Mouse (Mus musculus) forebrain, embryonic 15.5 days (tissue): ENCODE data around the gene Fgfr2. TPM values are rescaled to one million over a fixed set of nuclear protein-coding genes. Genes with fewer than 3 reads are reported as not detected.
A peak's percentile ranks its signal among the peaks of the same experiment; 100 is the strongest.

Experiments
- ATAC-seq: fragments of 200-750 bp; cut with Nextera tagmentation; replicated peaks from 2 replicates; pipeline ENCODE4 v1.8.0; 2017; ENCODE audit warnings: mild to moderate bottlenecking, moderate TSS enrichment, moderate library complexity
- H3K27ac ChIP-seq: fragments of 300-500 bp; sonication (generic); replicated peaks from 2 replicates; pipeline ENCODE4 v1.5.1; 2015; ENCODE audit warnings: mild to moderate bottlenecking, inconsistent platforms
- H3K27me3 ChIP-seq: fragments of 300-500 bp; sonication (generic); 2 replicates; pipeline ENCODE4 v1.6.1; 2015; ENCODE audit warnings: inconsistent platforms
- H3K36me3 ChIP-seq: fragments of 300-500 bp; sonication (generic); 2 replicates; pipeline ENCODE4 v1.6.1; 2015; ENCODE audit warnings: mild to moderate bottlenecking, inconsistent platforms
- H3K4me1 ChIP-seq: fragments of 300-500 bp; sonication (generic); 2 replicates; pipeline ENCODE4 v1.6.1; 2015; ENCODE audit warnings: inconsistent platforms
- H3K4me2 ChIP-seq: fragments of 300-500 bp; sonication (generic); replicated peaks from 2 replicates; pipeline ENCODE4 v1.6.1; 2015; ENCODE audit warnings: mild to moderate bottlenecking, inconsistent platforms
- H3K4me3 ChIP-seq: fragments of 300-500 bp; sonication (generic); 2 replicates; pipeline ENCODE4 v1.5.1; 2015; ENCODE audit warnings: mild to moderate bottlenecking, inconsistent platforms
- H3K9ac ChIP-seq: fragments of 300-500 bp; sonication (generic); replicated peaks from 2 replicates; pipeline ENCODE4 v1.6.1; 2015; ENCODE audit warnings: mild to moderate bottlenecking, inconsistent platforms
- H3K9me3 ChIP-seq: fragments of 300-500 bp; sonication (generic); 2 replicates; pipeline ENCODE4 v1.6.1; 2016; ENCODE audit warnings: inconsistent platforms
- WGBS: fragments of 180-500 bp; shearing (Covaris S2); methylation state at CpG from one replicate; pipeline ENCODE4 v1.1.7; 2015; ENCODE audit warnings: mixed read lengths; 5-methylcytosine and 5-hydroxymethylcytosine counted together
- polyA plus RNA-seq: library from polyadenylated mRNA; unstranded; fragments of >200 nt; fragmentation: Nextera tagmentation; extraction: Ambion mirVana; gene quantifications from 2 replicates; pipeline ENCODE4 v1.2.1, GENCODE M21; 2015

The Fgfr2 gene
- polyA plus RNA-seq, 1 experiment from 2014 or later: 48.1 TPM

- peak; percentile 76 for ATAC-seq
- Histone ChIP-seq H3K27me3 (peaks cover 67% of the 10 kb centered on the region), H3K9me3 (no peaks in the 10 kb centered on the region), H3K4me1 (peaks cover 29% of the 10 kb centered on the region), H3K9ac (no peak overlapping the region), H3K4me3 (no peak overlapping the region), H3K36me3 (no peaks in the 10 kb centered on the region), H3K4me2 (no peak overlapping the region), H3K27ac (no peak overlapping the region)
- 5% methylated on average over 3 of the region's 3 CpGs for WGBS
These were observed 1404.9 kb downstream of the Fgfr2 start for GRCm38 (mm10) chr7:131718280-131718679.

GRCm38 (mm10) chr7:131713076-131713475 is 1410.1 kb downstream of the Fgfr2 start:
- Histone ChIP-seq H3K27me3 (peaks cover 79% of the 10 kb centered on the region), H3K9ac (no peak overlapping the region), H3K4me3 (no peak overlapping the region), H3K4me2 (no peak overlapping the region), H3K4me1 (peaks cover 11% of the 10 kb centered on the region), H3K36me3 (no peaks in the 10 kb centered on the region), H3K9me3 (no peaks in the 10 kb centered on the region), H3K27ac (no peak overlapping the region)
- 58% methylated on average over 9 of the region's 9 CpGs for WGBS
- no peak for ATAC-seq

- no peaks in the 10 kb centered on the region for H3K9me3 ChIP-seq
- H3K4me2 ChIP-seq: no peak overlapping the region
- no peak overlapping the region for H3K4me3 ChIP-seq
- H3K9ac ChIP-seq: no peak overlapping the region
- no peaks in the 10 kb centered on the region for H3K36me3 ChIP-seq
- H3K27ac ChIP-seq: no peak overlapping the region
- 15% methylated on average over 3 of the region's 3 CpGs for WGBS
- H3K4me1 ChIP-seq: 0 out of 2 replicates have a peak, but pooled peaks cover 3% of the 10 kb centered on the region
- H3K27me3 ChIP-seq: peaks cover 6% of the 10 kb centered on the region; the same call in 1 of the 2 replicates
- ATAC-seq: no peak
These were observed 1426.3 kb downstream of the Fgfr2 start for GRCm38 (mm10) chr7:131696889-131697288.

- H3K9ac ChIP-seq: no peak overlapping the region
- no peaks in the 10 kb centered on the region for H3K4me1 ChIP-seq
- H3K36me3 ChIP-seq: no peaks in the 10 kb centered on the region
- peaks cover 13% of the 10 kb centered on the region; the same call in 1 of the 2 replicates for H3K27me3 ChIP-seq
- no peaks in the 10 kb centered on the region for H3K9me3 ChIP-seq
- H3K27ac ChIP-seq: no peak overlapping the region
- 94% methylated on average over 1 of the region's 1 CpGs for WGBS
- H3K4me2 ChIP-seq: no peak overlapping the region
- no peak for ATAC-seq
- H3K4me3 ChIP-seq: no peak overlapping the region
These were observed 1435.8 kb downstream of the Fgfr2 start for GRCm38 (mm10) chr7:131687324-131687723.

GRCm38 (mm10) chr7:131677126-131677525 is 1446.0 kb downstream of the Fgfr2 start:
- Histone ChIP-seq H3K4me2 (no peak overlapping the region), H3K4me3 (no peak overlapping the region), H3K9ac (no peak overlapping the region), H3K36me3 (no peaks in the 10 kb centered on the region), H3K27ac (no peak overlapping the region), H3K27me3 (peaks cover 25% of the 10 kb centered on the region; the same call in 1 of the 2 replicates), H3K9me3 (no peaks in the 10 kb centered on the region), H3K4me1 (no peaks in the 10 kb centered on the region)
- no peak for ATAC-seq
- WGBS: 95% methylated on average over 2 of the region's 2 CpGs

GRCm38 (mm10) chr7:131670586-131670985 is 1452.6 kb downstream of the Fgfr2 start:
- Histone ChIP-seq H3K9ac (no peak overlapping the region), H3K4me2 (no peak overlapping the region), H3K36me3 (no peaks in the 10 kb centered on the region), H3K27ac (no peak overlapping the region), H3K4me3 (no peak overlapping the region), H3K9me3 (no peaks in the 10 kb centered on the region), H3K4me1 (no peaks in the 10 kb centered on the region), H3K27me3 (peaks cover 28% of the 10 kb centered on the region)
- no peak for ATAC-seq
- WGBS: 36% methylated on average over 6 of the region's 6 CpGs

- H3K36me3 ChIP-seq: no peaks in the 10 kb centered on the region
- no peak overlapping the region for H3K9ac ChIP-seq
- no peak overlapping the region for H3K27ac ChIP-seq
- 92% methylated on average over 4 of the region's 4 CpGs for WGBS
- ATAC-seq: no peak
- H3K4me2 ChIP-seq: no peak overlapping the region
- H3K4me3 ChIP-seq: no peak overlapping the region
- H3K4me1 ChIP-seq: no peaks in the 10 kb centered on the region
- peaks cover 22% of the 10 kb centered on the region for H3K27me3 ChIP-seq
- no peaks in the 10 kb centered on the region for H3K9me3 ChIP-seq
These were observed 1453.8 kb downstream of the Fgfr2 start for GRCm38 (mm10) chr7:131669326-131669725.

- 97% methylated on average over 1 of the region's 1 CpGs for WGBS
These were observed 1462.4 kb downstream of the Fgfr2 start for GRCm38 (mm10) chr7:131660726-131661125.

GRCm38 (mm10) chr7:131656017-131656416 is 1467.1 kb downstream of the Fgfr2 start:
- Histone ChIP-seq H3K4me1 (peaks cover 13% of the 10 kb centered on the region), H3K36me3 (no peaks in the 10 kb centered on the region), H3K27me3 (peaks cover 51% of the 10 kb centered on the region), H3K9ac (no peak overlapping the region), H3K27ac (no peak overlapping the region), H3K4me2 (no peak overlapping the region), H3K9me3 (no peaks in the 10 kb centered on the region), H3K4me3 (no peak overlapping the region)
- ATAC-seq: no peak
- WGBS: 29% methylated on average over 7 of the region's 7 CpGs

More at GRCm38 (mm10) chr7:131660726-131661125, 1462.4 kb downstream of the Fgfr2 start:
- no peak overlapping the region for H3K27ac ChIP-seq
- H3K9ac ChIP-seq: no peak overlapping the region
- no peak for ATAC-seq
- H3K4me3 ChIP-seq: no peak overlapping the region
- H3K36me3 ChIP-seq: no peaks in the 10 kb centered on the region
- H3K4me1 ChIP-seq: peaks cover 7% of the 10 kb centered on the region
- peaks cover 25% of the 10 kb centered on the region for H3K27me3 ChIP-seq
- H3K9me3 ChIP-seq: no peaks in the 10 kb centered on the region
- H3K4me2 ChIP-seq: no peak overlapping the region

GRCm38 (mm10) chr7:131653416-131653815 is 1469.7 kb downstream of the Fgfr2 start:
- peaks cover 65% of the 10 kb centered on the region for H3K27me3 ChIP-seq
- no peak overlapping the region for H3K4me2 ChIP-seq
- ATAC-seq: no peak
- no peaks in the 10 kb centered on the region for H3K9me3 ChIP-seq
- 85% methylated on average over 6 of the region's 6 CpGs for WGBS
- no peak overlapping the region for H3K4me3 ChIP-seq
- H3K4me1 ChIP-seq: peaks cover 13% of the 10 kb centered on the region
- no peaks in the 10 kb centered on the region for H3K36me3 ChIP-seq
- no peak overlapping the region for H3K27ac ChIP-seq
- H3K9ac ChIP-seq: no peak overlapping the region

GRCm38 (mm10) chr7:131651921-131652694 is 1471.0 kb downstream of the Fgfr2 start:
- Histone ChIP-seq H3K9me3 (no peaks in the 10 kb centered on the region), H3K36me3 (no peaks in the 10 kb centered on the region), H3K4me2 (no peak overlapping the region)

GRCm38 (mm10) chr7:131650277-131650676 is 1472.9 kb downstream of the Fgfr2 start:
- no peak for ATAC-seq
- 58% methylated on average over 2 of the region's 2 CpGs for WGBS
- Histone ChIP-seq H3K4me3 (no peak overlapping the region), H3K4me2 (no peak overlapping the region), H3K36me3 (no peaks in the 10 kb centered on the region), H3K27ac (no peak overlapping the region), H3K9me3 (no peaks in the 10 kb centered on the region), H3K27me3 (peaks cover 93% of the 10 kb centered on the region), H3K4me1 (peaks cover 6% of the 10 kb centered on the region), H3K9ac (no peak overlapping the region)

More at GRCm38 (mm10) chr7:131651921-131652694, 1471.0 kb downstream of the Fgfr2 start:
- no peak overlapping the region for H3K9ac ChIP-seq
- peaks cover 75% of the 10 kb centered on the region for H3K27me3 ChIP-seq
- ATAC-seq: no peak
- H3K27ac ChIP-seq: no peak overlapping the region
- peaks cover 13% of the 10 kb centered on the region for H3K4me1 ChIP-seq
- no peak overlapping the region for H3K4me3 ChIP-seq
- WGBS: 36% methylated on average over 12 of the region's 12 CpGs
